8 mouse cellular contexts compared by ENCODE assay signal in genomic region chr13:45001228-45001910, GRCm38 (mm10). TPM values are rescaled to one million over a fixed set of nuclear protein-coding genes. Genes with fewer than 3 reads are reported as not detected.
DNase-seq lines count a peak whose midpoint lies in the region; ATAC-seq and TF ChIP-seq lines count a peak whose summit lies in the region.

No protein-coding gene starts in this region.

- TF ChIP-seq CTCF in cortical plate, adult 2 months (IDR thresholded peaks at IDR 0.05; ENCODE audit: extremely low read depth, insufficient read depth, low read length), result no peak
- TF ChIP-seq CTCF in hindbrain, postnatal 0 days (IDR thresholded peaks at IDR 0.05; ENCODE audit: low read depth), result no peak
- TF ChIP-seq CTCF in midbrain, postnatal 0 days (IDR thresholded peaks at IDR 0.05), result peak; percentile 32; the same call in 1 of the 2 replicates

- H3K27ac ChIP-seq in cortical plate, adult 2 months (ENCODE audit: insufficient read depth, low read length), result peak overlapping the region; percentile 82; the same call in 1 of the 2 replicates
- H3K27ac ChIP-seq in hindbrain, postnatal 0 days, result peak overlapping the region; percentile 75
- peak overlapping the region; percentile 71; the same call in 1 of the 2 replicates for H3K27ac ChIP-seq in midbrain, postnatal 0 days (ENCODE audit: low read depth, low read length)
- peak overlapping the region; percentile 69 for H3K27ac ChIP-seq in stomach, embryonic 15.5 days

- peak overlapping the region; percentile 73 for H3K9ac ChIP-seq in hindbrain, postnatal 0 days (replicated peaks; ENCODE audit: low read length)
- H3K9ac ChIP-seq in midbrain, postnatal 0 days (replicated peaks; ENCODE audit: low read length, poor library complexity, severe bottlenecking), result peak overlapping the region; percentile 53
- H3K9ac ChIP-seq in stomach, embryonic 15.5 days, result peak overlapping the region; percentile 76

- peak overlapping the region; percentile 70 for H3K4me3 ChIP-seq in cortical plate, adult 2 months (ENCODE audit: insufficient read depth, low read length)
- peak overlapping the region; percentile 82 for H3K4me3 ChIP-seq in hindbrain, postnatal 0 days (ENCODE audit: low read length)
- peak overlapping the region; percentile 69 for H3K4me3 ChIP-seq in midbrain, postnatal 0 days (ENCODE audit: low read depth, low read length)
- peak overlapping the region; percentile 86 for H3K4me3 ChIP-seq in stomach, embryonic 15.5 days (replicated peaks)

- no peaks in the 10 kb centered on the region for H3K9me3 ChIP-seq in hindbrain, postnatal 0 days (ENCODE audit: low read length)
- H3K9me3 ChIP-seq in midbrain, postnatal 0 days (ENCODE audit: low read length), result no peaks in the 10 kb centered on the region
- no peaks in the 10 kb centered on the region for H3K9me3 ChIP-seq in stomach, embryonic 15.5 days

- no peaks in the 10 kb centered on the region; the same call in 1 of the 2 replicates for H3K4me1 ChIP-seq in cortical plate, adult 2 months (ENCODE audit: control insufficient read depth, insufficient read depth, low read length)
- H3K4me1 ChIP-seq in hindbrain, postnatal 0 days (ENCODE audit: insufficient read depth, low read length), result 0 out of 2 replicates have a peak, but pooled peaks cover 4% of the 10 kb centered on the region
- H3K4me1 ChIP-seq in midbrain, postnatal 0 days (ENCODE audit: insufficient read depth, low read length), result 0 out of 2 replicates have a peak, but pooled peaks cover 5% of the 10 kb centered on the region
- H3K4me1 ChIP-seq in stomach, embryonic 15.5 days, result peaks cover 12% of the 10 kb centered on the region; the same call in 1 of the 2 replicates

- peak; percentile 81 for DNase-seq in 3T3-L1 (ENCODE audit: low read depth, low spot score)
- DNase-seq in R1 (ENCODE audit: low read depth, low spot score), result peak; percentile 71
- DNase-seq in gastrocnemius, adult 8-10 months (ENCODE audit: low spot score in 2 of 2), result peak; percentile 74
- DNase-seq in hindbrain, postnatal 0 days (ENCODE audit: low spot score), result peak; percentile 37
- DNase-seq in liver, result peak; percentile 76
- DNase-seq in midbrain, postnatal 0 days (ENCODE audit: low spot score), result peak; percentile 26

- H3K36me3 ChIP-seq in hindbrain, postnatal 0 days (ENCODE audit: insufficient read depth, low read length), result no peaks in the 10 kb centered on the region
- H3K36me3 ChIP-seq in midbrain, postnatal 0 days (ENCODE audit: insufficient read depth, low read length), result no peaks in the 10 kb centered on the region
- H3K36me3 ChIP-seq in stomach, embryonic 15.5 days, result no peaks in the 10 kb centered on the region

- no peaks in the 10 kb centered on the region for H3K27me3 ChIP-seq in hindbrain, postnatal 0 days (ENCODE audit: insufficient read depth, low read length)
- no peaks in the 10 kb centered on the region for H3K27me3 ChIP-seq in midbrain, postnatal 0 days (ENCODE audit: insufficient read depth, low read length)
- H3K27me3 ChIP-seq in stomach, embryonic 15.5 days (replicated peaks), result no peaks in the 10 kb centered on the region

- TF ChIP-seq POLR2A in cortical plate, adult 2 months (IDR thresholded peaks at IDR 0.05; ENCODE audit: extremely low read depth, insufficient read depth, low read length), result no peak

- peak; percentile 68 for ATAC-seq in hindbrain, postnatal 0 days
- ATAC-seq in midbrain, postnatal 0 days (ENCODE audit: low FRiP score), result peak; percentile 41
- peak; percentile 85 for ATAC-seq in stomach, embryonic 15.5 days (ENCODE audit: insufficient read depth, low FRiP score, low read depth)

- peak overlapping the region; percentile 67 for H3K4me2 ChIP-seq in hindbrain, postnatal 0 days (ENCODE audit: low read depth, low read length)
- H3K4me2 ChIP-seq in midbrain, postnatal 0 days (ENCODE audit: low read depth, low read length, poor library complexity, severe bottlenecking), result peak overlapping the region; percentile 68
- peak overlapping the region; percentile 73 for H3K4me2 ChIP-seq in stomach, embryonic 15.5 days

- WGBS in hindbrain, postnatal 0 days, result 2% methylated on average over 52 of the region's 52 CpGs
- WGBS in midbrain, postnatal 0 days, result 0% methylated on average over 48 of the region's 52 CpGs
- WGBS in stomach, embryonic 15.5 days, result under 1% methylated on average over 52 of the region's 52 CpGs

RNA-seq across cellular contexts. Expression of gene Dtnbp1, which starts 0.6 kb away (rescaled TPM):
- 136 and 144 TPM in 2 replicates for polyA plus RNA-seq in cortical plate, adult 2 months (2012; rRNA removed)
- 10 to 100 TPM; 65.6 to 74.7 (median 66.2) TPM for total RNA-seq in gastrocnemius, adult 8-10 months (2022)
- 90.7 and 97.6 TPM in 2 replicates for total RNA-seq in hindbrain, postnatal 0 days (2014; rRNA removed)
- polyA plus RNA-seq in hindbrain, postnatal 0 days (2015; fragmentation: Nextera tagmentation; extraction: Ambion mirVana), result 114 and 127 TPM in 2 replicates
- total RNA-seq in midbrain, postnatal 0 days (2014; rRNA removed), result 91.0 and 115 TPM in 2 replicates
- 139 TPM in 2 replicates for polyA plus RNA-seq in midbrain, postnatal 0 days (2015; fragmentation: Nextera tagmentation; extraction: Ambion mirVana)
- 58.7 and 61.1 TPM in 2 replicates for polyA plus RNA-seq in stomach, embryonic 15.5 days (2015; fragmentation: Nextera tagmentation; extraction: Ambion mirVana)

Comparison
In these comparisons a context has a peak if more than half of its experiments do, and no peak if none do; other contexts are left out.
1. Peak in every context shown above with its lines: DNase-seq, ATAC-seq, H3K4me3 ChIP-seq and H3K27ac ChIP-seq.
2. DNase-seq: peak in every context shown above with its lines; median percentile 81 in 3T3-L1; 76 in liver; 74 in gastrocnemius, adult 8-10 months; 71 in R1; 37 in hindbrain, postnatal 0 days; 26 in midbrain, postnatal 0 days.